Mouse (Mus musculus) adipocyte (in vitro differentiated cells): ENCODE data around the gene Gpr107.
"Not testable (repeated sequence)": the region's sequence is repeated elsewhere in the genome, so short reads cannot be mapped to it uniquely, and the experiment has no call there.

Experiments used
- DNase-seq: peaks from one replicate; pipeline ENCODE4 v3.0.0-alpha.2; 2016; ENCODE audit warnings: low spot score

The Gpr107 gene

GRCm38 (mm10) chr2:31160147-31160920 lies 8.2 kb downstream of the Gpr107 start:
- DNase-seq = no peak

GRCm38 (mm10) chr2:31161620-31162019 lies 9.5 kb downstream of the Gpr107 start:
- no peak for DNase-seq

GRCm38 (mm10) chr2:31163361-31164118 lies 11.4 kb downstream of the Gpr107 start:
- no peak for DNase-seq

- DNase-seq = peak; percentile 33
Observed at GRCm38 (mm10) chr2:31164841-31165455, 12.8 kb downstream of the Gpr107 start.

GRCm38 (mm10) chr2:31165529-31165928 lies 13.4 kb downstream of the Gpr107 start:
- DNase-seq = no peak

- not testable (repeated sequence) for DNase-seq
Observed at GRCm38 (mm10) chr2:31167571-31167970, 15.5 kb downstream of the Gpr107 start.

- no peak for DNase-seq
Observed at GRCm38 (mm10) chr2:31169001-31169400, 16.9 kb downstream of the Gpr107 start.

GRCm38 (mm10) chr2:31170164-31170563 lies 18.0 kb downstream of the Gpr107 start:
- DNase-seq = no peak

GRCm38 (mm10) chr2:31172001-31172400 lies 19.9 kb downstream of the Gpr107 start:
- DNase-seq = no peak

GRCm38 (mm10) chr2:31172536-31172935 lies 20.4 kb downstream of the Gpr107 start:
- no peak for DNase-seq

GRCm38 (mm10) chr2:31173290-31173689 lies 21.2 kb downstream of the Gpr107 start:
- DNase-seq = no peak

GRCm38 (mm10) chr2:31178593-31178992 lies 26.5 kb downstream of the Gpr107 start:
- not testable (repeated sequence) for DNase-seq

- DNase-seq = no peak
Observed at GRCm38 (mm10) chr2:31179471-31179870, 27.4 kb downstream of the Gpr107 start.

GRCm38 (mm10) chr2:31180081-31180551 lies 28.0 kb downstream of the Gpr107 start:
- DNase-seq = no peak

- DNase-seq = no peak
Observed at GRCm38 (mm10) chr2:31182786-31183330, 30.7 kb downstream of the Gpr107 start.

GRCm38 (mm10) chr2:31183830-31184229 lies 31.7 kb downstream of the Gpr107 start:
- DNase-seq = no peak

- no peak for DNase-seq
Observed at GRCm38 (mm10) chr2:31188691-31189090, 36.6 kb downstream of the Gpr107 start.

- no peak for DNase-seq
Observed at GRCm38 (mm10) chr2:31189654-31190053, 37.5 kb downstream of the Gpr107 start.

GRCm38 (mm10) chr2:31191765-31192164 lies 39.6 kb downstream of the Gpr107 start:
- DNase-seq = no peak

GRCm38 (mm10) chr2:31194356-31195021 lies 42.4 kb downstream of the Gpr107 start:
- DNase-seq = peak; percentile 46

- no peak for DNase-seq
Observed at GRCm38 (mm10) chr2:31198621-31199020, 46.5 kb downstream of the Gpr107 start.

- DNase-seq = no peak
Observed at GRCm38 (mm10) chr2:31200051-31200450, 47.9 kb downstream of the Gpr107 start.
